Mouse (Mus musculus) CH12.LX (cell line): ENCODE results near the gene Rpl9-ps1.

Source experiments
- CTCF ChIP-seq, 2 experiments: IDR thresholded peaks in 1 of 2; conservative IDR thresholded peaks in 1 of 2; 2 replicates each; pipeline ENCODE4 v1.5.1; 2011 to 2012; ENCODE audit warnings: low read depth in 2 of 2, low read length in 2 of 2, improper control_type of control experiment in 1 of 2, inconsistent platforms in 1 of 2, mild to moderate bottlenecking in 1 of 2, moderate library complexity in 1 of 2
- GABPA ChIP-seq: IDR thresholded peaks from 2 replicates; pipeline ENCODE4 v1.6.1; 2012; ENCODE audit warnings: low read depth, low read length, improper control_type of control experiment, inconsistent platforms; ENCODE audit not compliant: insufficient replicate concordance
- POLR2A ChIP-seq: IDR thresholded peaks from 2 replicates; pipeline ENCODE4 v1.6.1; 2011; ENCODE audit warnings: low read depth, mild to moderate bottlenecking, improper control_type of control experiment, low read length
- POLR2AphosphoS2 ChIP-seq: IDR thresholded peaks from 2 replicates; pipeline ENCODE4 v1.6.1; 2011; ENCODE audit warnings: low read depth, low read length, improper control_type of control experiment
- SIN3A ChIP-seq: IDR thresholded peaks from 2 replicates; pipeline ENCODE4 v1.6.1; 2012; ENCODE audit warnings: low read length, improper control_type of control experiment, inconsistent platforms
- ZC3H11A ChIP-seq: IDR thresholded peaks from 2 replicates; pipeline ENCODE4 v1.6.1; 2012; ENCODE audit warnings: low read depth, mild to moderate bottlenecking, inconsistent platforms, low read length, improper control_type of control experiment

DNA sequence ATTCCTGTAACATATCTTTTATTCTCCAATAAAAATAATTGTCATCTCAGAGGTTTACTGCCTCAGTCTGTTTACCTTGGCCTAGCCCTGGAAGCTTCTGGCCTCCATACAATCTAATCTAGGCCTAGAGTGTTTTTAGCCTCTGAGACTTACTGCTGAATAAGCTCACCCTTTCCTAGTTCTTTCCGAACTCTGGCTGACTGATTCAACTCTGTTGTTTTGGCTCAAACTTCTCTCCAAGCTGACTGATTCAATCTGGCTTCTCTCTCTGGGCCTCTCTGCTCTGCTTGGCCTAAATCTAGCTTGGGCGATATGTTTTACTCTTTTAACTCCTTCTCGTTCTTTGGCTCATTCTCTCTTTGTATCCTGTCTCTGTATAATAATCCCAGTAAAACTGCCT lies 46.4 kb downstream of the Rpl9-ps1 start:
- no peak for TF ChIP-seq POLR2A
- no peak for TF ChIP-seq SIN3A
- no peak for TF ChIP-seq POLR2AphosphoS2
- no peak for TF ChIP-seq GABPA
- no peak for TF ChIP-seq CTCF (conservative IDR thresholded peaks at IDR 0.05 in 1 of 2, IDR thresholded peaks at IDR 0.05 in 1 of 2; ENCODE audit: low read depth in 2 of 2, low read length in 2 of 2)
- TF ChIP-seq ZC3H11A = no peak
